Mouse (Mus musculus): ENCODE data around the gene Shisa7.

DNA sequence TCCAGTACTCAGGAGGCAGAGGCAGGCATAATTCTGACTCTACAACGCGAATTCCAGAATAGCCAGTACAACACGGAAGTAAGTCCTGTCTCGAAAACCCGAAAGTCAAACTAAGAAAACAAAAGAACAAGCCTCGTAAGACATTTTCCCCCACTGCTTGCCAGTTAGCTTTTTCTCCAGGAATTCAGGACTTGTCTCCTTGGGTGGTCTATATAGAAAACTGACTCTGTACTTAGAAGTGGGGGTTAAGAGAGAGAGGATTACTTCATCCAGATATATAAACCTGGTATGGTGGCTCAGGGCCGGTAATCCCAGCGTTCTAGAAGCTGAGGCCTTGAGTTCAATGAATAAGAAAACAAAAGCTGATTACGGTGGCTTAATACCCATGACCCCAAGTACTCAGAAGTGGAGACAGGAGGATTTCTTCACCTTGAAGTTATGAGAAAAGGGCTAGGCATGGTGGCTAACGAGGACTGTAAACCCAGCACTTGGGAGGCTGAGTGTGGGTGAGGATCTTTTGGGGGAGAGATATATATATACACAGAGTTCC is 22.2 kb upstream of the Shisa7 start:
- no peak for TF ChIP-seq CTCF (IDR thresholded peaks at IDR 0.05 in 2 of 3, conservative IDR thresholded peaks at IDR 0.05 in 1 of 3; ENCODE audit: control insufficient read depth in 1 of 3, insufficient read depth in 1 of 3, low read depth in 2 of 3, low read length in 3 of 3, poor library complexity in 1 of 3, severe bottlenecking in 1 of 3)
- TF ChIP-seq GATA1 (IDR thresholded peaks at IDR 0.05; ENCODE audit: low read depth, low read length): no peak
- no peak for TF ChIP-seq TBP (IDR thresholded peaks at IDR 0.05; ENCODE audit: low read depth, low read length)
- TF ChIP-seq EP300 (IDR thresholded peaks at IDR 0.05; ENCODE audit: low read depth in 1 of 2, low read length in 2 of 2): no peak
- no peak for TF ChIP-seq BHLHE40 (IDR thresholded peaks at IDR 0.05; ENCODE audit: borderline replicate concordance, low read depth, low read length)
